Mouse (Mus musculus): Measurements from ENCODE around the gene Socs5. TPM values are rescaled to one million over a fixed set of nuclear protein-coding genes. Genes with fewer than 3 reads are reported as not detected.

The Socs5 gene
- total and polyA plus RNA-seq, 3 experiments, result 60.2 to 96.4 (median 68.3) TPM

GRCm38 (mm10) chr17:87169076-87169475, 61.6 kb downstream of the Socs5 start:
- DNase-seq, result no peak

- peak; percentile 59 for DNase-seq
Observed at GRCm38 (mm10) chr17:87170364-87170763, 62.9 kb downstream of the Socs5 start.

GRCm38 (mm10) chr17:87172031-87172430, 64.6 kb downstream of the Socs5 start:
- DNase-seq, result no peak

- DNase-seq, result no peak
Observed at GRCm38 (mm10) chr17:87173966-87174365, 66.5 kb downstream of the Socs5 start.

- peak; percentile 83 for DNase-seq
Observed at GRCm38 (mm10) chr17:87174651-87175331, 67.3 kb downstream of the Socs5 start.

GRCm38 (mm10) chr17:87176066-87177012, 68.9 kb downstream of the Socs5 start:
- no peak for DNase-seq

- no peak for DNase-seq
Observed at GRCm38 (mm10) chr17:87178596-87179590, 71.4 kb downstream of the Socs5 start.

GRCm38 (mm10) chr17:87179939-87180550, 72.6 kb downstream of the Socs5 start:
- DNase-seq, result no peak

- DNase-seq, result no peak
Observed at GRCm38 (mm10) chr17:87181683-87182346, 74.3 kb downstream of the Socs5 start.

GRCm38 (mm10) chr17:87185461-87186066, 78.1 kb downstream of the Socs5 start:
- DNase-seq, result no peak

GRCm38 (mm10) chr17:87187005-87187404, 79.5 kb downstream of the Socs5 start:
- no peak for DNase-seq

Small RNA genes within 50 kb of the gene (microRNA-seq; reads per million reads assigned to microRNA genes)
- gene Gm22346, result 0 reads per million in 2 experiments

Other genes with a start within 250 kb of the Socs5 start
- gene Tmem247, start 190.3 kb upstream of the Socs5 start, total RNA-seq (2021), result not detected
- gene Tmem247, start 190.3 kb upstream of the Socs5 start, polyA plus RNA-seq (2012; rRNA removed), result not detected in 2 replicates
- not detected for gene Atp6v1e2, start 159.8 kb upstream of the Socs5 start, total RNA-seq (2021)
- not detected in 2 replicates for gene Atp6v1e2, start 159.8 kb upstream of the Socs5 start, polyA plus RNA-seq (2012; rRNA removed)
- 100 to 1,000 TPM; 100 to 101 TPM for gene Rhoq, start 144.6 kb upstream of the Socs5 start, total RNA-seq (2021)
- gene Rhoq, start 144.6 kb upstream of the Socs5 start, polyA plus RNA-seq (2012; rRNA removed), result 34.9 and 42.3 TPM in 2 replicates
- 10 to 100 TPM; 11.6 to 18.8 TPM for gene Pigf, start 82.3 kb upstream of the Socs5 start, total RNA-seq (2021)
- 0.58 and 1.6 TPM in 2 replicates for gene Pigf, start 82.3 kb upstream of the Socs5 start, polyA plus RNA-seq (2012; rRNA removed)
- gene Cript, start 82.1 kb upstream of the Socs5 start, total RNA-seq (2021), result 10 to 100 TPM; 62.2 to 72.8 TPM
- 1.9 and 2.2 TPM in 2 replicates for gene Cript, start 82.1 kb upstream of the Socs5 start, polyA plus RNA-seq (2012; rRNA removed)
- gene Mcfd2, start 158.3 kb downstream of the Socs5 start, total RNA-seq (2021), result 100 to 1,000 TPM; 232 to 255 TPM
- gene Mcfd2, start 158.3 kb downstream of the Socs5 start, polyA plus RNA-seq (2012; rRNA removed), result 178 and 211 TPM in 2 replicates
- 10 to 100 TPM; 12.0 to 15.1 TPM for gene Ttc7, start 175.2 kb downstream of the Socs5 start, total RNA-seq (2021)
- gene Ttc7, start 175.2 kb downstream of the Socs5 start, polyA plus RNA-seq (2012; rRNA removed), result 30.6 and 34.0 TPM in 2 replicates

Measured in adrenal gland, adult 2 months (tissue).